Mouse (Mus musculus): ENCODE data around the gene Zfp277.

The Zfp277 gene

GRCm38 (mm10) chr12:40438049-40438448 lies 7.7 kb downstream of the Zfp277 start:
- DNase-seq: no peak

DNA sequence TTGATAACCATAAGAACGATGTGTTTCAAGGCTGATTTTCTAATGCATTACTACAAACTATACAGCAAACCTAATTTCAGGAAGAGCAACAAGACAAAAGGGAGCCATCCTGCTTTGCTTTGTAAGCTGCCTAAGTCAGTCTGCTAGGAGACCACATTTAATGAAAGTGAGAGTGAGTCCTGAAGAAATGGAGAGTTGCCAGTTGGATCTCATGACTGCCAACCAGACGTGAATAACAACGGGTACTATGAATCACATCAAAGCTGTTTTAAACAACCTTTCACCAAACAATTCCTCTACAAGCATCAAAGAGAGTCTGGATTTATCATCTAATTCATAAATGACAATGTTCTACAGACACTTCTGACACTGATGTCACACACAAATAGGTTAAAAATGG lies 11.6 kb downstream of the Zfp277 start:
- DNase-seq: no peak

DNA sequence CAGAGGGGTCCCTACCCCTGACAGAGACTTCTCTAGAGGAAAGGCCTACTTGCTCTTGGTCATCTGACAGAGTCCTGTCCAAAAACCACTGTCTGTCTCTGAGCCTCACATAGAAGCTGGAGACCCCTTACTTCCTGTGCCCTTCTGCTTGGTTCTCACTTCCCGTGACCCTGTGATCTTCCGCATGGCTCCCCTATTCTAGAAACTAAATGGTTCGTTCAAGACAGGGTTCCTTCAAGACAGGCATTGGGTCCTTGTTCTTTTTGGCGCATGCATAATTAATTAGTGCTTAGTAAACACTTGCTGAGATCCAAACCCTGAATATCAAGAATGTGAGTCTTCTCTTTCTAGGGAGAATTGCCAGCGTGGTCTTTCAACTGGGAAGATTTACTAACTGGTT lies 14.6 kb downstream of the Zfp277 start:
- DNase-seq: no peak

DNA sequence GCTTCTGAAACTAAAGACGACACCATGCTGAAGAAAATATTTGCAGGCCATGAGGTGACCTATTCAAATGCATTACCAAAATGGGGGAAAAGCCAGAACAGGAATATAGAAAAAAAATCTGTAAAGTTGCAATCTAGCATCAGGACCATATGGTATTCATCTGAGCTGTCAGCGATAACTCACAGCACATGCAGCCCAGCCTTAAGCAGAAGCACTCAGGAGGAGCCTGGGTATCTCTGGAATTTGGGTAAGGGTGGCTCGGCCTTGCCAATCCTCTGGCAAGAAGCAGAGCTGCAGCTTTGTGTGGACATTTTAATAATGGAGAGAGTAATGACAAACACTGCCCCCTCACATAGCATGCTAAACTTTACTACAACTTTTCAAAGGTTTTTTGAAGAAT lies 15.7 kb downstream of the Zfp277 start:
- no peak for DNase-seq

DNA sequence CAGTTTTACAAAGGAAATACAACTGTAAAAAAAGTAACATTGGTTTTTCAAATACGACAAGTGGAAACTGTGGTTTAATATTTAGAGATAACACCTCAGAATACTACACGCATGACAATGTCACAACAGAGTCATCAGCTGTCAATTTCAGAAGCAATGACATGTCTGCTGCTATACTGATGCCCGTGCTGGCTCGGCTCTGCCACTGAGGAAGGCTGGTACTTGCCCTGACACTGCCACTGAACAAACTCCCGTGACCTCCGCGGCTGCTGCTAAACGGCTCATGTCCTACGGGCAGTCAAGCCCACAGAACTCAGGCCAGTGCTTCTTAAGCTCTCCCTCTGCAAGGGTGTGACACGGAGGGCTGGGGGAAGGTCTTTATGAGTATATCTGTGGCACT lies 18.1 kb downstream of the Zfp277 start:
- no peak for DNase-seq

DNA sequence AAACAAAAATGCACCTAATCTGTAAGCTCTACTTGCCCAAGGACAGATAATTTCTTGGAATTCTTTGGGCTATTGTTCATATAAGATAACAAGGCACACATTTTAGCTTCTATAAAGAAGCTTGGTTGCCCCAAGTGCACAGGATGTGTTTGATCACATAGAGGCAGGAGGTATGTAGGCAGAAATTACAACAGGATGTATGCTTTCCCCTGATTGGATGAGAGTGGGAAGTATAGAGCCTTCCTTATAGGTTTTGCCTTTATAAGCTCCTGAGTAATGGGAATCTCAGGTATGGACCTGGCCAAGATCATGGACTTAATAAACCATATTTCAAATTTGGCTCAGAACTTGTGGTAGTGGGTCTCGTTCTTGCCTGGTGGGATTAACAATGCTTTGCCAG lies 20.7 kb downstream of the Zfp277 start:
- no peak for DNase-seq

DNA sequence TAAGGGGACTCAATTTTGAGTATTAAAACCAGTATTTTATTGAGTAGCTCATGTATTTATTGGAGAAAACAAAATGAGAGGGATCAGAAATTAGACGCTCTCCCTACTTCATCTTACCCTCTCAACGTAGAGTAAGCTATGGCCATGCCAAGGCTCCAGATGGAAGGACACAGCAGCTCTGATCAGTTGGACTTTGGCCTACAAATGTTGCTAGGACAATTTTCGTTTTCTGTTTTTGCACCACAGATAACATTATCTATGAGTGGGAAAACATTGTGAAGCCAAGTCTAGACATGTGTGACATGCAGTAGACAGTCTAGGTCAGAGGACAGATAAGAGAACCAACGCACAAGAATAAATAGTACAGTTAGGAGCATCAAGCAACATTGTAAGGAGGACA lies 28.4 kb downstream of the Zfp277 start:
- DNase-seq: no peak

DNA sequence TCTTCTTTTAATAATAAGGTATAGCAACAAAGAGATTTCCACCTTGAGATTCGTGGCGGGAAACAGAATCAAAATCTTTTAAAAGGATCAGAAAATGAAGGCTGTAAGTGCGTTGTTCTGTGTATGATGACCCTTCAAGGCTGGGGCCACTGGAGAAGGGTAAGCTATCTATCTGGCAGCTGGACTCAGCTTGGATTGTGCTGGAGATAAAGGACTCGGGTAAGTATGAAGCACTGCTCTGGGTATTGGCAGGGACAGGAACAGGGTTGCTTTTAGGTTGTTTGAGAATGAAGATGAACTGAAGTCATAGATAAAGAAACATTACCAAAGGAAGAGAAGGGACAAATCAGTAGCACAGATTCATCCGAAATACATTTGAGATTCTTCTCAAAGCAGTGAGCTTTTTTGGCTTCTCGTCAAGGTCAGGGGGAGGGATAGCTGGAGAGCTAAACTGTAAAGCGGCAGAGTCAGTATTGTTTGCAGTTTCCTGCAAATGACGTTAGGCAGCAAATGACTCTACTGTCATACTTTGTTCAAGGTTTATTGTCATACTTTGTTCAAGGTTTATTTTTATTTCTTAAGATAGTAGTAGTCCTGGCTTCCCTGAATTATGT lies 30.3 kb downstream of the Zfp277 start:
- no peak for DNase-seq

GRCm38 (mm10) chr12:40414682-40415311 lies 30.9 kb downstream of the Zfp277 start:
- DNase-seq: peak; percentile 43

GRCm38 (mm10) chr12:40399812-40400211 lies 45.9 kb downstream of the Zfp277 start:
- no peak for DNase-seq

- no peak for DNase-seq
These were observed 46.3 kb downstream of the Zfp277 start for GRCm38 (mm10) chr12:40399386-40399785.

DNA sequence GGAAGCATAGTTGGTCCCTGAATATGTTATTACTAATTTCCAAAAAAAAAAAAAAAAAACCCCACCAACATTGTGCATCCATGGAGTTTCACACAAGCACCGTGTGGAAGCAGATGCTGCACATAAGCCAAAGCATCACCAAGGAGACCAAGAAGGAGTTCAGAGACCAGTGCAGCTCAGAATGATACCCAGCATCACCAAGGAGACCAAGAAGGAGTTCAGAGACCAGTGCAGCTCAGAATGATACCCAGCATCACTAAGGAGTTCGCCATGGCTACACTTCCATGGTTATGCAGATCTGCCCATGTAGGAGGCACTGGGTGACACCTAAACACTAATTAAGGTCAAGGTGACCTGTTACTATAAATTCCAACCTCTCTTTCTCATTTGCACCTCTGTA lies 46.8 kb downstream of the Zfp277 start:
- no peak for DNase-seq

DNA sequence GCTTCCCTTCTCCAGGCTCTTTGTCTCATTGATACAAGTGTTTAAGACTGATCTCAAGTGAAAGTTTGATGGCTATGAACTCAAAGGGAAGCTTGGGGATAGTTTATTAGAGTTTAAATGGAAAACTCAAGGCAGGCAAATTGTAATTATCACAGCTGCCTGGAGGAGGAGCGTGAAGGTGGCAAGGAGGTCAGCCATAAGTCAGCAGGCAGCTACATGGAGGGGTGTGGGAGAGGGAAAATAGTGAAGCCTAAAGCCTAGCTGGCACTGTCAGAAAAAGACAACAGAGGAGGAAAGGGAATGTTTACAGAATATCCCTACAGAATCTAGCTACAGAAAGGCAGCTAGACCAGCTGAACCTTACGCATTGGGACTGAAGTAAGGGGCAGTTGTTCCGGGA lies 52.8 kb downstream of the Zfp277 start:
- no peak for DNase-seq

DNA sequence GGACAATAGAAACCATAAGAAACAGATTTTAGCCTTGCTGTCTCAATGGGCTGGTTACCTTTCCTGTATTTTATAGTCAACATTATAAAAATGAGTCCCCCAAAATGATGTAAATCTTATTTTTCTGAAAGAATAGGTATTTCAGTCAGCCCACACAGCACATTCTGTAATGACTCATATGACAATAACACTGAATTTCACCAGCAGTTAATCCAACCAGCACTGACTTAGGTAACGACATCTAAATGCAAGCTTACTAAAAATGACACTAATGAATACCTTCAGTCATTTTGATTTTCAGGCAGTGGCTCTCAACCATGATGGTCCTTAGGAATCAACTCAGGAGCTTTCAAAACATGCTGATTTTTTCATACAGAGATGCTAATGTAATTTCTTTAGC lies 54.4 kb downstream of the Zfp277 start:
- DNase-seq: no peak

DNA sequence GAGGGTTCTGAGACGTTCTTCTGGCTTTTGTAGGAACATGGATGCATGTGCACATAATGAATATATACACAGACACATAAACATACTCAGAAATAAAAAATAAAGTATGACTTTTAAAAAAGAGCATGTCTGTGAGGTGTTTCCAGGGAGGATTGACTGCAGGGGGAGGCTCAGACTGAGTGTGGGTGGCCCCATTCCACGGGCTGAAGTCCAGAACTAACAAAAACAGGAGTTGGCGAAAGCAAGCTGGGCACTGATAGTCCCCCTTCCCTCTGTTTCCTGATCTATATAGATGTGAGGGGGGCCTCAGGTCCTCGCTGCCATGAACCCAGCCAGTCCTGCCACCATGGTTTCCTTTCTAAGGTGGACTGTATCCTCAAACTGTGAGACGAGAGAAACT lies 57.9 kb downstream of the Zfp277 start:
- no peak for DNase-seq

- no peak for DNase-seq
These were observed 60.4 kb downstream of the Zfp277 start for GRCm38 (mm10) chr12:40385301-40385700.

GRCm38 (mm10) chr12:40383718-40384117 lies 62.0 kb downstream of the Zfp277 start:
- DNase-seq: peak; percentile 23

DNA sequence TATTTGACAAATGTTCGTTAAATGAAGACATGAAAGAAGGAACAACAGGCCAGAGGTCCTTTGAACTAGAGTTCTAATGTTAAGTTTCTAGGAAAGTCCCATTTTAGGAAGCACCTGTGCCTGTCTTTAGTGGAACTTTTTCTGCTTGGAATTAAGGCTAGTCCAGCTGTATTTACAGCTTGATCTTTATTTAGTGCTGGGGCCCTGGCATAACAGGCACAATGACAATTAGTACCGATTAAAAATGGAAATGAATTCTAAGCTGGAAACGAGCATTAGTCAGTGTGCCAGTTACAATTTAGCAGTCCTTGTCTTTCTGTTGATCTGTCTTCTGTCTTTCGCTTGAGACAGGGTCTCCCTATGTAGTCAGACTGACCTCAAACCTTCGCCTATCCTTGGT lies 63.2 kb downstream of the Zfp277 start:
- DNase-seq: no peak

DNA sequence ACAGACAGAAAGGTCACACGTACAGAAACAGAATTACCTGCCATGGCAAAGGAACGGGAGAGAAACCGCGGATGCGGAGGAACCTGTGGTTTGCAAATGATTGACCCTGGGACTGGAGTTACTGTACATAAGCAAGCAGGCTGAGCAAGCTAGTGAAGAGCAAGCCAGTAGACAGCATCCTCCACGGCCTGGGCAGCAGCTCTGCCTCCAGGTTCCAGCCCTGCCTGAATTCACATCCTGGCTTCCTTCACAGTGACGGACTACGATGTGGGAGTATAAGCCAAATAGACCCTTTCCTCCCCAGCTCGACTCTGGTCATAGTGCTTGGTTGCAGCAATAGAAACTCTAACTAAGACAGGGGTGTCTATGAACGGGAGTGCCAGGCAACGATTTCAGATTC lies 63.9 kb downstream of the Zfp277 start:
- no peak for DNase-seq

GRCm38 (mm10) chr12:40381173-40381801 lies 64.4 kb downstream of the Zfp277 start:
- no peak for DNase-seq

- no peak for DNase-seq
These were observed 66.2 kb downstream of the Zfp277 start for GRCm38 (mm10) chr12:40379538-40379923.

DNA sequence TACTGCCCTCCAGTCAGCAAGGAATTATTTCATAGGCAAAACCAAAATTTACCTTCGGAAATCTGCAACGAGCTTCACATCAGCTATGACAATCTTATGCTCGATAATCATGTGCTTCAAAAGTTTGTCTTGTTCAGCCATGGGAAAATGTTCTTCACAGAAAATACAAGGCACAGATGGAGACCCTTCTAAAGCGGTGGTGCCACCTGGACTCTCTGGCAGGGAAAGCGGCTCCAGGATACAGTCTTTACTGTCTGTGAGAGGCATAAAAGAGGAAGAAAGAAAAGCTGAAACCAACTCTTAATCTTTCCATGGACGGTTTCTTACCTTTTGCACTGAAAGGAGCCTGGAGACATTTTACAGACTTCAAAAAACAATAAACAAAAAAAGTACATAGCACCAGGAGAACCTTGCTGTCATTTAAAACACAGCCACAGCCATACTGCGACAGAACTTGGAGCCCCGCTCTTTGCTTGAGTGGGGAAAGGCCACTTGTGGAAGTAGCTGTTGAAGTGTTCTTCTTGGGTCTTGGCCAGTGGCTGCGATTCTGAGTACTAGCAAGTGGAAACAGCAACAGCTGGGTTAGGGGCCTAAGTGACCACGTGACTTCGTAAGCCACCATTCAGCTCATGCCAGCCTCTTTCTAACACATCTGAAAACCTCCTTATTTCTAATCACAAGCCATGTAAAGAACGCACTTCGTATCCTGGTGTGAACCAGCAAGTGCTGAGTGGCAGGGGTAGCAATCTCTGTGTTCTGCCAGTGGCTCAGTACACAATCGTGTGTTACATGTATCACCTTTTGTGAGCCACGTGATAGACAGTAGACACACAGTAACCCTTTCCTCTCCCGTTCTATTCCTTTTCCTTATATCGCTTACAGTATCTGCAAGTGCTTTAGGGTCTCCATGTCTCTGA lies 66.8 kb downstream of the Zfp277 start:
- DNase-seq: no peak

- DNase-seq: no peak
These were observed 93.8 kb downstream of the Zfp277 start for GRCm38 (mm10) chr12:40351879-40352278.

- DNase-seq: no peak
These were observed 97.5 kb downstream of the Zfp277 start for GRCm38 (mm10) chr12:40348251-40348650.

Data from right cerebral cortex, adult 18-20 months (tissue).